Mouse (Mus musculus) urinary bladder, postnatal 4 days (tissue): ENCODE data around the gene Phf21b.

Source experiments
- DNase-seq, 2 experiments: peaks; one replicate each; pipeline ENCODE4 v3.0.0; 2021 to 2022; ENCODE audit warnings: low spot score in 2 of 2

Gene Phf21b

GRCm38 (mm10) chr15:84846216-84846615 is 9.6 kb downstream of the Phf21b start:
- DNase-seq: no peak

GRCm38 (mm10) chr15:84844831-84845230 is 11.0 kb downstream of the Phf21b start:
- no peak for DNase-seq

- no peak for DNase-seq
These were observed 12.8 kb downstream of the Phf21b start for GRCm38 (mm10) chr15:84843034-84843433.

- DNase-seq: no peak
These were observed 13.7 kb downstream of the Phf21b start for GRCm38 (mm10) chr15:84841925-84842821.

- DNase-seq: no peak
These were observed 15.3 kb downstream of the Phf21b start for GRCm38 (mm10) chr15:84840560-84840959.

- no peak for DNase-seq
These were observed 16.3 kb downstream of the Phf21b start for GRCm38 (mm10) chr15:84839521-84839920.

GRCm38 (mm10) chr15:84837896-84838295 is 18.0 kb downstream of the Phf21b start:
- no peak for DNase-seq

- peak; percentile 78 to 93 for DNase-seq
These were observed 26.4 kb downstream of the Phf21b start for GRCm38 (mm10) chr15:84829416-84829815.

- no peak for DNase-seq
These were observed 27.2 kb downstream of the Phf21b start for GRCm38 (mm10) chr15:84828603-84829002.

- DNase-seq: no peak
These were observed 32.8 kb downstream of the Phf21b start for GRCm38 (mm10) chr15:84823086-84823485.

- no peak for DNase-seq
These were observed 35.0 kb downstream of the Phf21b start for GRCm38 (mm10) chr15:84820811-84821210.

- no peak for DNase-seq
These were observed 37.6 kb downstream of the Phf21b start for GRCm38 (mm10) chr15:84818284-84818683.

GRCm38 (mm10) chr15:84817589-84817988 is 38.3 kb downstream of the Phf21b start:
- DNase-seq: no peak

- no peak for DNase-seq
These were observed 40.7 kb downstream of the Phf21b start for GRCm38 (mm10) chr15:84815171-84815570.

- no peak for DNase-seq
These were observed 43.0 kb downstream of the Phf21b start for GRCm38 (mm10) chr15:84812831-84813357.

- DNase-seq: no peak
These were observed 44.7 kb downstream of the Phf21b start for GRCm38 (mm10) chr15:84811126-84811525.

GRCm38 (mm10) chr15:84809275-84809952 is 46.4 kb downstream of the Phf21b start:
- no peak for DNase-seq

- peak in 1 of 2 experiments; percentile 70 for DNase-seq
These were observed 52.2 kb downstream of the Phf21b start for GRCm38 (mm10) chr15:84803685-84804084.

GRCm38 (mm10) chr15:84800132-84800531 is 55.7 kb downstream of the Phf21b start:
- no peak for DNase-seq

- DNase-seq: no peak
These were observed 62.2 kb downstream of the Phf21b start for GRCm38 (mm10) chr15:84793649-84794048.

GRCm38 (mm10) chr15:84787161-84787560 is 68.7 kb downstream of the Phf21b start:
- no peak for DNase-seq

- DNase-seq: no peak
These were observed 71.0 kb downstream of the Phf21b start for GRCm38 (mm10) chr15:84784812-84785211.

- no peak for DNase-seq
These were observed 77.3 kb downstream of the Phf21b start for GRCm38 (mm10) chr15:84778587-84778986.
